Mouse (Mus musculus): ENCODE data around the gene Atp2a1. TPM values are rescaled to one million over a fixed set of nuclear protein-coding genes. Genes with fewer than 3 reads are reported as not detected.
"Not testable (repeated sequence)": the region's sequence is repeated elsewhere in the genome, so short reads cannot be mapped to it uniquely, and the experiment has no call there.

Atp2a1 gene
- polyA plus RNA-seq, 1 experiment from 2014 or later, result 9.5 TPM

DNA sequence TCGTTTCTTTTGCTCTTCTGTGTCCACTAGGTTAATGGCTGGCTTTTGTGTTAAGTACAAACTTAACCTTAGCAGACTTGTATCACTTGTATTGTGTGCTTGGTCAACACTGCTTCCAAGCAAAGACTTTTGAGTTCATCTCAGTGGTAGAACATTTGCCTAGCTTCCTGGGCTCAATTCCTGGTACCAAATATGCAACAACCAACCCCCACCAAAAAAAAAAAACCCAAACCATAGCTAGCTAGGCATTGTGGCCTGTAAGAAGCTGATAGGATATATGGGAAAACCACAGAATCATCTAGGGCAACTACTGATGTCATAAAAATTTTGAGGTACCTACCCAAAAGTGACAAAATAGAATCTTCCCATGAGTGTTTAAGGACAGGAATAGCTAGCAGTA lies 28.1 kb upstream of the Atp2a1 start:
- H3K4me3 ChIP-seq, result no peak overlapping the region
- H3K27ac ChIP-seq, result no peak overlapping the region
- peaks cover 7% of the 10 kb centered on the region for H3K4me1 ChIP-seq
- no peaks in the 10 kb centered on the region for H3K27me3 ChIP-seq (ENCODE audit: insufficient read depth, poor library complexity, severe bottlenecking)
- peaks cover 74% of the 10 kb centered on the region for H3K36me3 ChIP-seq
- no peaks in the 10 kb centered on the region for H3K9me3 ChIP-seq
- 75% methylated on average over 1 of the region's 1 CpGs for WGBS
- DNase-seq (ENCODE audit: low spot score), result no peak

DNA sequence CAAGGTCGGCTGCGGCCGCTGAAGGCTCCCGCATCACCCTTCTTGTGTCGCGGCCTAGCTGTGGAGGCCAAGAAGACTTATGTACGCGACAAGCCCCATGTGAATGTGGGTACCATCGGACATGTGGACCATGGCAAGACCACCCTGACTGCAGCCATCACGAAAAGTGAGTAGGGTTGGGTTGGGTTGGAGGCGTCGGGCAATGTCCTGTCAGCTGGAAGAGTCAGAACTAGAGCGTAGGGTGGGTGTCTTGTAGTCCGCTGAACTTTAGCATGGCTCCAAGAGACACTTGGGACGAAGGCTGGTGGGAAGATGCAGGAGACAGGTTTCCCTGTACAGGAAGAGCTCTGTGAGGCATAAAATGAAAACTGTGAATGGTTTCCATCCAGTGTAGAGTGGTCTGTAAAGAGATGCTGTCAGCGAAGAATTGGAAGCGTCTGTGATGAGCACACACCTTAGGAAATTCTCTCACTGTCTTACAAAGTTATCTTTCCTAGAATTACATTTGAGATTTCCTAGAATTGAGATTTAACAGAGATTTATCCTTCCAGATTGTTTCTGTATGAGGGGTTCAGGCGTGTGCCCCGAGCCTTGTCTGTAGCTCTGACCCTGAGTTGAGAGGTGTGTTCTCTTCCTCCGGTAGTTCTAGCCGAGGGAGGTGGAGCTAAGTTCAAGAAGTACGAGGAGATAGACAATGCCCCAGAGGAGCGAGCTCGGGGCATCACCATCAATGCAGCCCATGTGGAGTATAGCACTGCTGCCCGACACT lies 24.9 kb upstream of the Atp2a1 start:
- Histone ChIP-seq H3K4me1 (peaks cover 11% of the 10 kb centered on the region), H3K36me3 (peaks cover 42% of the 10 kb centered on the region), H3K4me3 (peak overlapping the region; percentile 81), H3K27ac (peak overlapping the region; percentile 84; the same call in 1 of the 2 replicates)
- not testable (repeated sequence) for H3K9me3 ChIP-seq; H3K27me3 ChIP-seq (ENCODE audit: insufficient read depth, poor library complexity, severe bottlenecking)
- 14% methylated on average over 25 of the region's 25 CpGs for WGBS
- DNase-seq (ENCODE audit: low spot score), result peak; percentile 70

DNA sequence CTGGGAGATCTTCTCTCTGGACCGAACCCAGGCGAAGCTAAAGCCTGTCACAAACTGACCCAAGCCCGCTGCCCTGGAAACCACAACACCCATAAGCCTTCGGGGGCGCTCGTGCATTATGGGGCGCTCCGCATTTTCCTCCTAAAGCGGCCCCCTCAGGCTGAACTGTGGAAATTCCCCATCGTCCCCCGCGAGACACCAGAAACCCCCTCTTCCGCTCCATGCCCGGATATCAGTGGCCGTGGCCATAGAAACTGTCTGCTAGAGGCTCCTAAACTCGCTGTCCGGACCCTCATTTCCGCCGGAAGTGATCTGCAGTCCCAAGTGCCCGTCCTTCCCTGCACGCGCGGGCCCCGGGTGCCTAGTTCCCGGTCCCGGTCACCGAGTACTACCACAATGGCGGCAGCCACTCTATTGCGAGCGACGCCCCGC lies 24.2 kb upstream of the Atp2a1 start, which contains the start of gene Tufm:
Gene Tufm, plus strand, starts transcription at position 310 of the 432 bp plus-strand sequence.
- peak; percentile 100 for DNase-seq (ENCODE audit: low spot score)
- no peaks in the 10 kb centered on the region for H3K27me3 ChIP-seq (ENCODE audit: insufficient read depth, poor library complexity, severe bottlenecking)
- no peaks in the 10 kb centered on the region for H3K9me3 ChIP-seq
- under 1% methylated on average over 32 of the region's 32 CpGs for WGBS
- H3K4me1 ChIP-seq, result peaks cover 16% of the 10 kb centered on the region
- H3K27ac ChIP-seq, result peak within 1 kb of the TSS; percentile 84
- peak within 1 kb of the TSS; percentile 81 for H3K4me3 ChIP-seq
- H3K36me3 ChIP-seq, result peaks cover 35% of the 10 kb centered on the region

DNA sequence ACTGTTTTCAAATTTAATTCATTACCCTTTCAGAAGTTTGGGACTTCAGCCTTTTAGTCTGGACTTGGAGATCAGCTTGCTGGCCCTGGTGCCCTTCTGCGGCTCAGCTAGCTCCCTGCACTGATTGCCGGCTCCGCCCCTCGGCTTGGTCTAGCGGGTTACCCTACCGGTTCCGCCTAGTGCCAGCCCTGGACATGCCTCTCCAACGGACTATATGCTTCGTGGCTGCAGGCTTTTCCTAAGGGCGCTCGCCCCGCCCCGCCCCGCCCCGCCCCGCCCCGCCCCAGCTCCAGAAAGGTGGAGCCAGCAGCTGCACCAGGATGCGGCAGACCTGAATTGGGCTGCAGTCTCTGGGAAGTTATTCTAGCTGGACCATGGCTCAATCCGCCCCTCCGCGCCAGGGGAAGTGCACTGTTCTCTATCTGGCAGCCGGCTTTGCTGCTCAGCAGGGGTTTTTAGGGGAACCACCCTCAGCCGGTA lies 19.5 kb upstream of the Atp2a1 start:
- H3K4me3 ChIP-seq, result peak overlapping the region; percentile 55
- peak overlapping the region; percentile 80 for H3K27ac ChIP-seq
- no peaks in the 10 kb centered on the region for H3K36me3 ChIP-seq
- WGBS, result under 1% methylated on average over 23 of the region's 23 CpGs
- peak; percentile 97 for DNase-seq (ENCODE audit: low spot score)
- H3K9me3 ChIP-seq, result no peaks in the 10 kb centered on the region
- no peaks in the 10 kb centered on the region for H3K27me3 ChIP-seq (ENCODE audit: insufficient read depth, poor library complexity, severe bottlenecking)
- peaks cover 9% of the 10 kb centered on the region; the same call in 1 of the 2 replicates for H3K4me1 ChIP-seq

DNA sequence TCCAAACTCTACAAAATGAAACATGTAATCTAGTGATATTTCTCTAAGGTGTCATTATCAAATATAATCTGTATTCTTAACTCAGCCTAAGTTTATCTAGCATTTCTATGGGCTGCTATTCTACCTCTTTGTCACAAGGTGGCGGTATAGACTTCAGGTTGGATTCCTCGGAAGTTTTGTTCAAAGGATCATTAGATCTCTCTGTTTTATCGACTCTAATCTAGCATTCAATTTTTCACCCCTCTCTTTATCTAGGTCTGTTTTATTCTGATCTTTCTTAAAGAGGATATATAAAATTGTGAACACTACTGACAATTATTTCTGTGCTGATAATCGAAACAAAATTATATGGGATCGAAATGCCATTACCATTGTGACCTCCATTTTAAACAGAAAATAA lies 18.8 kb upstream of the Atp2a1 start:
- H3K4me3 ChIP-seq, result peak overlapping the region; percentile 55; the same call in 1 of the 2 replicates
- DNase-seq (ENCODE audit: low spot score), result no peak
- WGBS, result 19% methylated on average over 5 of the region's 5 CpGs
- no peaks in the 10 kb centered on the region for H3K36me3 ChIP-seq
- H3K27ac ChIP-seq, result peak overlapping the region; percentile 80; the same call in 1 of the 2 replicates
- peaks cover 9% of the 10 kb centered on the region; the same call in 1 of the 2 replicates for H3K4me1 ChIP-seq
- H3K9me3 ChIP-seq, result no peaks in the 10 kb centered on the region
- H3K27me3 ChIP-seq (ENCODE audit: insufficient read depth, poor library complexity, severe bottlenecking), result no peaks in the 10 kb centered on the region

DNA sequence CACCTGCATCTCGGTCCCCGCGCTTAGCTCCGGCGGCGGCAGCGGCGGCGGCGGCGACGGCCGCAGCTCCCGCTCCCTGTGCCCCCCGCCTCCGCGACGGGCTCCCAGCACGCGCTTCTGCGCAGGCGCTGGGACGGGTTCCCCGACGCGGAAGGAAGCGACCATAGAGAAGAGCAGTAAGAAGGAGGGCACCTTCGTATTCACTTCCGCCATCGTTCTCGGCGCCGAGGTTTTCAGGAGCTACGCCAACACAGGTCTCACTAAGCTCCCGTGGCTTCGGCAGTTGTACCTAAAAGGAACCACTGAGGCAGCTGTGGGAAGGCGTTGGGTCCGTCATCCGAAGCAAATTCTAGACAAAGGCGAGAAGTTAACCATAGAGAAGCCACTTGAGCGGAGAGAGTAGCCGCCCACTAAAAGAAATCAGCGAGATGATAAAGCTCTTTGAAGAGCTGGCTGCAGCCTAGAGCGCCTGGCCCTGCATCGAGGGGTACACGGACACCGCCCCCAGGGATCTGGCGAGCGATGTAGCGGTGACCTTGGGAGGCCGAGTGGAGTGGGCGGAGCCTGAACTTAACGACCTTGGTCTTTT lies 12.2 kb upstream of the Atp2a1 start, which contains the start of gene Sh2b1:
Gene Sh2b1, minus strand, starts transcription at position 432 of the 589 bp plus-strand sequence.
- Histone ChIP-seq H3K36me3 (peaks cover 34% of the 10 kb centered on the region), H3K4me1 (peaks cover 32% of the 10 kb centered on the region), H3K9me3 (no peaks in the 10 kb centered on the region), H3K27ac (peak within 1 kb of the TSS; percentile 94), H3K4me3 (peak within 1 kb of the TSS; percentile 94), H3K27me3 (ENCODE audit: insufficient read depth, poor library complexity, severe bottlenecking) (no peaks in the 10 kb centered on the region)
- under 1% methylated on average over 53 of the region's 53 CpGs for WGBS
- DNase-seq (ENCODE audit: low spot score), result peak; percentile 96

DNA sequence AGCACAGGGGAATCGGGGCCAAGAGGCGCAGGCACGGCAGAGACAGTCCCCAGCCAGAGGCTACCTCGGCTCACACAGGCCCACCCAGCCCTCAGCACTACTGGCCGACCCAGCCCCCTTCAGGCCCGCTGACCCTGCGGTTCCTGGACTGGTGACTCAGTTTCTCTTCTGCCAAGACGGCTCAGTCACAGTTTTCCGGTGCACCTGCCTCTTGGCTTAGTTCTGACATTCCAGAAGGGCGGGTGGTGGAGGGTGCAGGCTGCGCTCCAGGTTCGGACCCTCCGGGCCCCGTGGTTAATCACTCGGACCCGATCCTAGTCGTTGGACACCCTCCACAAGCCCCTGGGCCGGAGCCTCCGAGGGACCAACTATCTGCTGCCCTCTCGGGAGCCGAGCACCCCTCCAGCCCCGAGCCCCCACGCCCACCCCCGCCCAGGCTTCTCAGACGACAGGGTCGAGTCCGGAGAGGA lies 11.6 kb upstream of the Atp2a1 start:
- peak overlapping the region; percentile 94 for H3K4me3 ChIP-seq
- H3K4me1 ChIP-seq, result peaks cover 32% of the 10 kb centered on the region
- H3K27ac ChIP-seq, result peak overlapping the region; percentile 94
- no peaks in the 10 kb centered on the region for H3K9me3 ChIP-seq
- H3K27me3 ChIP-seq (ENCODE audit: insufficient read depth, poor library complexity, severe bottlenecking), result no peaks in the 10 kb centered on the region
- peaks cover 39% of the 10 kb centered on the region for H3K36me3 ChIP-seq
- WGBS, result 2% methylated on average over 27 of the region's 27 CpGs
- no peak for DNase-seq (ENCODE audit: low spot score)

DNA sequence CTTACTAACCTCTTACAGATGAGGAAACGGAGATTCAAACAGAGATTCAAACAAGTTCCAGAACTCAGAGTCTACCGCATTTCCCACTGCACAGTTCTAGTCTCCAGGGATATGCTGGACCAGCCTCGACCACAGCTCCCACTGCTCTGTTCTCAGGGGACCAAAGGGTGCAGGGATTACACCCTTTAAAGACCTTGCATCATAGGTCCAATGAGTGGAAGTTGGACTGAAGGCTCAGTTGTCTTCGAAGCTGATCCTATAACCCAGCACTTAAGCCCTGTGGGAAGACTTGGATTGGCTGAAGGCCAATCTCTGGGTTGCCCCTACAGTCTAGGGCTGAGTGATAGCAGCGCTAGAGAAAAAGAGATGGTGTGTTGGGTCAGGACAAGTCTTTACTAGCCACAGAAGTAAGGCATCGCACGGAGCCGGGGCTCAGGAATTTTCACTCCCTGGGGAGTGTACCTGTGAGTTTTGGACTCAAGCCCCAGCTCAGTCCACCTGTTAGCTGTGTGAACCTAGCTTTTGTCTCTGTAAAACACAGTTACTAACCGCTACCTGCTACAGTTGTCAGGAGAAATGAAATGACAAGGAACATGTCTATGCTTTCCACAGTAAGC lies 10.7 kb upstream of the Atp2a1 start:
- no peaks in the 10 kb centered on the region for H3K27me3 ChIP-seq (ENCODE audit: insufficient read depth, poor library complexity, severe bottlenecking)
- H3K27ac ChIP-seq, result peak overlapping the region; percentile 44; the same call in 1 of the 2 replicates
- peak overlapping the region; percentile 94 for H3K4me3 ChIP-seq
- H3K36me3 ChIP-seq, result peaks cover 49% of the 10 kb centered on the region
- 89% methylated on average over 9 of the region's 9 CpGs for WGBS
- peaks cover 32% of the 10 kb centered on the region for H3K4me1 ChIP-seq
- no peak for DNase-seq (ENCODE audit: low spot score)
- no peaks in the 10 kb centered on the region for H3K9me3 ChIP-seq

DNA sequence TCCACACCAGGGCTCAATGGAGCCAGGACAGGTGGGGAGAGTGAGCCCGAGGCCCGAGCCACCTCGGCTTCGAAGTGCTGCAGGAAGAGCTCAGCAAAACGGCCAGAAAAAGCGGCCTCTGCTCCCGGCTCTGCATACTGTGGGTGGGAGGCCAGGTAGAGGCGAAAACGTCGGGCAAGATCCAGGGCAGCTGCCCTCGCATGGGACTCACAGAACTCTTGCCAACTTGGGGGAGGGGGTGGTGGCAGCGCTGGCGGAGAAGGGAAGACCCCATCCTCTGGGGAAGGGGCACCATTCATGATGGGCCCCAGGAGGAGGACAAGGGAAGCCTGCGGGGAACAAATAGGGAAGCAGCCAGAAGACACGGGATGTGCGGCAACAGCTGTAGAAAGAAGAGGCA lies 9.8 kb upstream of the Atp2a1 start:
- no peak overlapping the region for H3K4me3 ChIP-seq
- DNase-seq (ENCODE audit: low spot score), result no peak
- peaks cover 39% of the 10 kb centered on the region for H3K4me1 ChIP-seq
- no peak overlapping the region for H3K27ac ChIP-seq
- 94% methylated on average over 16 of the region's 16 CpGs for WGBS
- H3K27me3 ChIP-seq (ENCODE audit: insufficient read depth, poor library complexity, severe bottlenecking), result no peaks in the 10 kb centered on the region
- no peaks in the 10 kb centered on the region for H3K9me3 ChIP-seq
- H3K36me3 ChIP-seq, result peaks cover 58% of the 10 kb centered on the region

DNA sequence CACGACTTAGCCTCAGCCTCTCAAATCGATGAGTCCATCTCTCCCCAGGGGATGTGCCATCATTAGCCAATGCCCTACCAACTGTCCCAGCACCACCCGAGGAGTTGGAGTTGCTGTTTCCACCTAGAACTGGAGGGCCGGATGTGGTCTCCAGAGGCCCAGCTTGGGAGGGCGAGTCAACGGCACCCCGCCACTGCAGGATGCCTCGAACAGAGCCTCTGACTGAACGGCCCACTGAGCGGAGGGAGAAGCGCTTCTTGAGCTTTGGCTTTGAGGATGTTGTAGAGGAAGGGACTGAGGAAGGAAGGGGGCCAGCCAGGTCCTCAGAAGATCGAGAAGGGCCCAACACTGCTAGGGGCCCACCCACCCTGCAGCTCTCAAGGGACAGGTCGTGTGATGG lies 9.4 kb upstream of the Atp2a1 start:
- H3K4me1 ChIP-seq, result peaks cover 39% of the 10 kb centered on the region
- H3K27ac ChIP-seq, result no peak overlapping the region
- 89% methylated on average over 13 of the region's 13 CpGs for WGBS
- no peak overlapping the region for H3K4me3 ChIP-seq
- H3K36me3 ChIP-seq, result peaks cover 62% of the 10 kb centered on the region
- H3K27me3 ChIP-seq (ENCODE audit: insufficient read depth, poor library complexity, severe bottlenecking), result no peaks in the 10 kb centered on the region
- DNase-seq (ENCODE audit: low spot score), result no peak
- H3K9me3 ChIP-seq, result no peaks in the 10 kb centered on the region

DNA sequence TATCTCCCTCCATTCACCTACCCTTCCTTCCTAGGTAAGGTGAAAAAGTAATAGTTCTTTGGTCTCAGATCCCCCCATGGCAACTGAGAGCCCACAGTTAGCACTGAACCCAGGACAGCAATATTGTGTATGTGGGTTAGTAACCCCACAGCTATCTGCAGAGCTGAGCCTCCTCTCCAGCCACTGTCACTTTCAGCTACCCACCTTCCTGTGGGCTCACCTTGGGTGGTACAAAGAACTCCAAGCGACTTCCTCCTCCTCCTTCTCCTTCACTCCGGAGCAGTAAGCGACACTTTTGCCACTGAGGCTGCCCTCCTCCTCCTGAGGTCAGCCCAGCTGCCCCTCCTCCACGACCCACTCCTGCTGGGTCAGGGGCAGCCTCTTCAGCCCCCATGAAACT lies 8.9 kb upstream of the Atp2a1 start:
- Histone ChIP-seq H3K27ac (no peak overlapping the region), H3K36me3 (peaks cover 66% of the 10 kb centered on the region), H3K4me3 (no peak overlapping the region), H3K9me3 (no peaks in the 10 kb centered on the region), H3K27me3 (ENCODE audit: insufficient read depth, poor library complexity, severe bottlenecking) (no peaks in the 10 kb centered on the region), H3K4me1 (peaks cover 43% of the 10 kb centered on the region)
- WGBS, result 79% methylated on average over 4 of the region's 4 CpGs
- no peak for DNase-seq (ENCODE audit: low spot score)

DNA sequence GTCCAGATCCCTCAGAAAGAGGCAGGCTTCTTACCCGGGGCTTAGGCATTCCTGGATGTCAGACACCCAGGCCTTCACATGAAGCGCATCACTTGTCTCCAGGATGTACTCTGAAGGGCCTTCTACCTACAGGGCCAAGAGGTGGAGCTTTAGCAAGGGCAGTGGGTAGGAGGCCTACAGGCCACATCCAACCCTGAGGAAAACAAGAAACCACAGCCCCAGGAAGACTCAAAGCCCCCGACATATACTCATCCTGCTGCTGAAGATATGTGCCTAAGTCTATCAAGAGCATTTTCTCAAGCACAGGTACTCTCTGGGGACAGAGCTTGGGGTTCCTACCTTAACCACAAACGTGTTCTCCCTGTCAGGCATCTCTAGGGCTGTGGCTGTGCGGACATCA lies 8.5 kb upstream of the Atp2a1 start:
- Histone ChIP-seq H3K27ac (no peak overlapping the region), H3K27me3 (ENCODE audit: insufficient read depth, poor library complexity, severe bottlenecking) (no peaks in the 10 kb centered on the region), H3K36me3 (peaks cover 69% of the 10 kb centered on the region), H3K4me1 (peaks cover 48% of the 10 kb centered on the region), H3K9me3 (no peaks in the 10 kb centered on the region), H3K4me3 (no peak overlapping the region)
- no peak for DNase-seq (ENCODE audit: low spot score)
- 92% methylated on average over 5 of the region's 5 CpGs for WGBS

DNA sequence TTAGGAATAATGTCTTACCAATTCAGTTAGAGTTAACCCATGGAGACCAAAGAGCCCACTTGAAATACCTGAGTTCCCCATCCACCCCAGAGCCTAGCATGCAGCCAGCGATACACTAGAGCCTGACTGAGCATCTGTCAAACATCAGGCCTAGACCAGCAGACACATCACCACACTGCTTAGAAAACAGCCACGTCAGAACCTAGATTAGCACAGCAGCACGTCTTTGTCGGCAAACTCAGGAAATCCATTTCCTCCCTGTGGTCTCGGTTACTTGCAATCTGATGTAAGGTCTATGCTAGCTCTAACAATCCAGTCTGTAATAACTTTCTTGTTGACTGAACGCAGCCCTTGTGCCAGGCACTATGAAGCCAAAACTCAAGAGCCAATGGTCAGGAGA lies 7.2 kb upstream of the Atp2a1 start:
- Histone ChIP-seq H3K9me3 (no peaks in the 10 kb centered on the region), H3K4me1 (peaks cover 52% of the 10 kb centered on the region), H3K27ac (no peak overlapping the region), H3K27me3 (ENCODE audit: insufficient read depth, poor library complexity, severe bottlenecking) (no peaks in the 10 kb centered on the region), H3K36me3 (peaks cover 69% of the 10 kb centered on the region), H3K4me3 (no peak overlapping the region)
- DNase-seq (ENCODE audit: low spot score), result no peak
- WGBS, result 70% methylated on average over 6 of the region's 6 CpGs
